Mouse (Mus musculus) midbrain, embryonic 14.5 days (tissue): ENCODE measurements at regions not wholly inside any gene's neighbourhood (a gene's known extent, or its start where the extent isn't known, plus 50 kb on each side); places are given as distances from the start of the nearest gene placed in this dataset.

Source experiments
- ATAC-seq: fragments of 200-750 bp; cut with Nextera tagmentation; 2 replicates; pipeline ENCODE4 v1.8.0; 2017; ENCODE audit warnings: moderate number of reproducible peaks, moderate library complexity; ENCODE audit not compliant: low FRiP score, low TSS enrichment
- DNase-seq: peaks from one replicate; pipeline ENCODE4 v3.0.0-alpha.2; 2015
- H3K27ac ChIP-seq: fragments of 300-500 bp; sonication (generic); replicated peaks from 2 replicates; pipeline ENCODE4 v1.5.1; 2014; ENCODE audit warnings: mild to moderate bottlenecking, low read depth, low read length, moderate library complexity
- H3K27me3 ChIP-seq: fragments of 300-500 bp; sonication (generic); 2 replicates; pipeline ENCODE4 v1.6.1; 2014; ENCODE audit warnings: low read length, control low read depth, mixed read lengths; ENCODE audit not compliant: control insufficient read depth, insufficient read depth
- H3K36me3 ChIP-seq: fragments of 300-500 bp; sonication (generic); 2 replicates; pipeline ENCODE4 v1.6.1; 2014; ENCODE audit warnings: low read length, control low read depth; ENCODE audit not compliant: control insufficient read depth, insufficient read depth
- H3K4me1 ChIP-seq: fragments of 300-500 bp; sonication (generic); 2 replicates; pipeline ENCODE4 v1.6.1; 2014; ENCODE audit warnings: mild to moderate bottlenecking, antibody characterized with exemption, low read length, control low read depth; ENCODE audit not compliant: control insufficient read depth, insufficient read depth
- H3K4me2 ChIP-seq: fragments of 300-500 bp; sonication (generic); 2 replicates; pipeline ENCODE4 v1.6.1; 2014; ENCODE audit warnings: mild to moderate bottlenecking, low read length, moderate library complexity
- H3K4me3 ChIP-seq: fragments of 300-500 bp; sonication (generic); replicated peaks from 2 replicates; pipeline ENCODE4 v1.5.1; 2014; ENCODE audit warnings: low read depth, low read length
- H3K9ac ChIP-seq: fragments of 300-500 bp; sonication (generic); replicated peaks from 2 replicates; pipeline ENCODE4 v1.6.1; 2014; ENCODE audit warnings: mild to moderate bottlenecking, low read length, moderate library complexity
- H3K9me3 ChIP-seq: fragments of 300-500 bp; sonication (generic); 2 replicates; pipeline ENCODE4 v1.6.1; 2016; ENCODE audit warnings: low read length, control low read depth, mixed read lengths; ENCODE audit not compliant: control insufficient read depth
- WGBS: fragments of 180-500 bp; shearing (Covaris S2); extraction: QIAGEN DNeasy Blood & Tissue Kit; methylation state at CpG from one replicate; pipeline ENCODE4 v1.1.7; 2014; 5-methylcytosine and 5-hydroxymethylcytosine counted together

GRCm38 (mm10) chr1:33026683-33027415, 479.8 kb upstream of the Gm5415 start:
- peak overlapping the region; percentile 52; the same call in 1 of the 2 replicates for H3K27ac ChIP-seq
- DNase-seq (peak; percentile 69), ATAC-seq (peak; percentile 79)
- H3K4me3 ChIP-seq: no peak overlapping the region
- peaks cover 18% of the 10 kb centered on the region for H3K4me1 ChIP-seq
- H3K4me2 ChIP-seq: peak overlapping the region; percentile 18; the same call in 1 of the 2 replicates
- WGBS: 6% methylated on average over 8 of the region's 8 CpGs
- no peaks in the 10 kb centered on the region for H3K36me3 ChIP-seq
- H3K27me3 ChIP-seq: no peaks in the 10 kb centered on the region
- H3K9ac ChIP-seq: no peak overlapping the region
- no peaks in the 10 kb centered on the region for H3K9me3 ChIP-seq

GRCm38 (mm10) chr1:33025379-33025778, 478.3 kb upstream of the Gm5415 start:
- peaks cover 18% of the 10 kb centered on the region for H3K4me1 ChIP-seq
- no peak for ATAC-seq
- no peak overlapping the region for H3K4me3 ChIP-seq
- H3K36me3 ChIP-seq: no peaks in the 10 kb centered on the region
- H3K4me2 ChIP-seq: no peak overlapping the region
- DNase-seq: peak; percentile 41
- 12% methylated on average over 7 of the region's 7 CpGs for WGBS
- no peak overlapping the region for H3K9ac ChIP-seq
- H3K27ac ChIP-seq: no peak overlapping the region
- H3K9me3 ChIP-seq: no peaks in the 10 kb centered on the region
- no peaks in the 10 kb centered on the region for H3K27me3 ChIP-seq

GRCm38 (mm10) chr1:33022852-33023251, 475.8 kb upstream of the Gm5415 start:
- Histone ChIP-seq H3K27me3 (no peaks in the 10 kb centered on the region), H3K27ac (no peak overlapping the region), H3K36me3 (no peaks in the 10 kb centered on the region), H3K9me3 (no peaks in the 10 kb centered on the region), H3K4me2 (no peak overlapping the region), H3K4me3 (no peak overlapping the region), H3K4me1 (peaks cover 18% of the 10 kb centered on the region), H3K9ac (no peak overlapping the region)
- 85% methylated on average over 4 of the region's 4 CpGs for WGBS
- peak; percentile 12 for DNase-seq
- ATAC-seq: no peak

GRCm38 (mm10) chr1:33003992-33004391, 456.9 kb upstream of the Gm5415 start:
- ATAC-seq: no peak
- Histone ChIP-seq H3K36me3 (no peaks in the 10 kb centered on the region), H3K27me3 (no peaks in the 10 kb centered on the region), H3K4me1 (no peaks in the 10 kb centered on the region), H3K9ac (no peak overlapping the region), H3K27ac (no peak overlapping the region), H3K4me2 (no peak overlapping the region), H3K4me3 (no peak overlapping the region), H3K9me3 (no peaks in the 10 kb centered on the region)
- no peak for DNase-seq
- WGBS: 90% methylated on average over 3 of the region's 3 CpGs

GRCm38 (mm10) chr1:32964957-32965356, 417.9 kb upstream of the Gm5415 start:
- ATAC-seq: no peak
- H3K36me3 ChIP-seq: no peaks in the 10 kb centered on the region
- no peak for DNase-seq
- H3K4me3 ChIP-seq: no peak overlapping the region
- H3K9me3 ChIP-seq: no peaks in the 10 kb centered on the region
- WGBS: 63% methylated on average over 3 of the region's 3 CpGs
- H3K27me3 ChIP-seq: no peaks in the 10 kb centered on the region
- H3K27ac ChIP-seq: no peak overlapping the region
- H3K9ac ChIP-seq: no peak overlapping the region
- no peak overlapping the region for H3K4me2 ChIP-seq
- no peaks in the 10 kb centered on the region for H3K4me1 ChIP-seq

- H3K4me1 ChIP-seq: no peaks in the 10 kb centered on the region
- H3K27me3 ChIP-seq: no peaks in the 10 kb centered on the region
- no peak overlapping the region for H3K27ac ChIP-seq
- H3K4me3 ChIP-seq: no peak overlapping the region
- 89% methylated on average over 6 of the region's 6 CpGs for WGBS
- ATAC-seq (no peak), DNase-seq (no peak)
- H3K36me3 ChIP-seq: no peaks in the 10 kb centered on the region
- no peak overlapping the region for H3K9ac ChIP-seq
- H3K4me2 ChIP-seq: no peak overlapping the region
- no peaks in the 10 kb centered on the region for H3K9me3 ChIP-seq
These were observed 412.2 kb upstream of the Gm5415 start for GRCm38 (mm10) chr1:32959316-32959715.

- H3K4me2 ChIP-seq: no peak overlapping the region
- no peaks in the 10 kb centered on the region for H3K9me3 ChIP-seq
- DNase-seq (peak; percentile 4), ATAC-seq (no peak)
- H3K4me3 ChIP-seq: no peak overlapping the region
- no peak overlapping the region for H3K27ac ChIP-seq
- no peak overlapping the region for H3K9ac ChIP-seq
- WGBS: 64% methylated on average over 4 of the region's 4 CpGs
- H3K4me1 ChIP-seq: no peaks in the 10 kb centered on the region
- H3K36me3 ChIP-seq: no peaks in the 10 kb centered on the region
- no peaks in the 10 kb centered on the region for H3K27me3 ChIP-seq
These were observed 399.2 kb upstream of the Gm5415 start for GRCm38 (mm10) chr1:32946254-32946653.

GRCm38 (mm10) chr1:32930381-32930780, 383.3 kb upstream of the Gm5415 start:
- no peak overlapping the region for H3K4me3 ChIP-seq
- no peaks in the 10 kb centered on the region for H3K9me3 ChIP-seq
- no peaks in the 10 kb centered on the region for H3K27me3 ChIP-seq
- 73% methylated on average over 3 of the region's 3 CpGs for WGBS
- no peaks in the 10 kb centered on the region for H3K36me3 ChIP-seq
- no peak overlapping the region for H3K9ac ChIP-seq
- DNase-seq (no peak), ATAC-seq (no peak)
- no peaks in the 10 kb centered on the region for H3K4me1 ChIP-seq
- H3K27ac ChIP-seq: no peak overlapping the region
- no peak overlapping the region for H3K4me2 ChIP-seq

GRCm38 (mm10) chr1:32902437-32902836, 355.3 kb upstream of the Gm5415 start:
- Histone ChIP-seq H3K27ac (no peak overlapping the region), H3K9ac (no peak overlapping the region), H3K4me3 (no peak overlapping the region), H3K4me1 (no peaks in the 10 kb centered on the region), H3K4me2 (no peak overlapping the region), H3K9me3 (no peaks in the 10 kb centered on the region), H3K27me3 (no peaks in the 10 kb centered on the region), H3K36me3 (no peaks in the 10 kb centered on the region)
- ATAC-seq (no peak), DNase-seq (no peak)
